Mouse (Mus musculus) neutrophil, adult 59 days (primary cell): ENCODE measurements around the gene Eif2b2. TPM values are rescaled to one million over a fixed set of nuclear protein-coding genes. Genes with fewer than 3 reads are reported as not detected.

Experiments
- total RNA-seq, 2 experiments: library from RNA; stranded (reverse); gene quantifications; 1 replicate in 1 of 2; 2 replicates in 1 of 2; pipeline ENCODE4 v1.2.4; 2023

Eif2b2 gene
- 10 to 100 TPM; 71.6 to 83.0 TPM for total RNA-seq

GRCm38 (mm10) chr12:85219236-85219904, at the start of gene Eif2b2:
TSS of gene Eif2b2 (plus strand) at chr12:85219481.

GRCm38 (mm10) chr12:85177740-85178239, 41.5 kb upstream of the Eif2b2 start, which contains the start of gene Pgf:
TSS of gene Pgf (minus strand) at chr12:85177790.

DNA sequence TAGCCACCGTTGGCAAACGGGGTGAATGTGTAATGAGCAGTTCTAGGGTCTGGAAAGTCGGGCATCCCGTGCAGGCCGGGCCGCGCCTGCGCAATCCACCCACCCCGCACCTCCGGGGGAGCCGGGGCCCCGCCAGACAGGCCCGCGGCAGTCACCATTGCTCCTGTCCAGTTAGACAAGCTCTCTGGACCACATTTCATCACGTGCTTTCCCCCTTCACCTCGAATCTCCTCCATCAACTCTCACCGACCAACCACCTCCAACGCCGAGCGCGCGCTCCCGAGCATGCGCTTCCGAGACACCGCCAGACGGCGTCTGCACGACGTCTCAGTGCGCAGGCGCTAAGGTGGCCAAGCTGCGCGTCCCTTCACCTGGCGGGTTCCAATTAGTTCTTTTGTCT, 51.0 kb downstream of the Eif2b2 start, which contains the start of gene Mlh3:
Mlh3 (minus strand) TSS at position 281 of the 400 bp plus-strand sequence.

Other genes starting within 250 kb of the Eif2b2 start
- 10 to 100 TPM; 42.1 to 48.3 TPM for gene Fcf1, start 248.6 kb upstream of the Eif2b2 start, total RNA-seq
- gene Arel1, start 248.6 kb upstream of the Eif2b2 start, total RNA-seq: 10 to 100 TPM; 35.3 to 39.6 TPM
- gene Ylpm1, start 223.2 kb upstream of the Eif2b2 start, total RNA-seq: 10 to 100 TPM; 29.8 to 34.5 TPM
- gene Prox2, start 108.7 kb upstream of the Eif2b2 start, total RNA-seq: 1 to 10 TPM; 4.4 to 5.6 TPM
- gene Dlst, start 108.6 kb upstream of the Eif2b2 start, total RNA-seq: 100 to 1,000 TPM; 332 to 336 TPM
- gene Rps6kl1, start 68.2 kb upstream of the Eif2b2 start, total RNA-seq: under 1 TPM in 1 of 2 experiments, not detected in 1; 0.13 TPM
- gene Pgf, start 41.7 kb upstream of the Eif2b2 start, total RNA-seq: not detected
- 1 to 10 TPM; 4.5 to 5.2 TPM for gene Mlh3, start 51.1 kb downstream of the Eif2b2 start, total RNA-seq
- gene Acyp1, start 69.0 kb downstream of the Eif2b2 start, total RNA-seq: 10 to 100 TPM; 13.1 to 15.8 TPM
- gene Zc2hc1c, start 69.1 kb downstream of the Eif2b2 start, total RNA-seq: not detected
- gene Nek9, start 119.9 kb downstream of the Eif2b2 start, total RNA-seq: 10 to 100 TPM; 52.6 to 54.0 TPM
- 100 to 1,000 TPM; 194 to 208 TPM for gene Tmed10, start 155.4 kb downstream of the Eif2b2 start, total RNA-seq